Mouse (Mus musculus) left cerebral cortex, postnatal 4 days (tissue): ENCODE data around the gene Zfp169. TPM values are rescaled to one million over a fixed set of nuclear protein-coding genes. Genes with fewer than 3 reads are reported as not detected.
A peak's percentile ranks its signal among the peaks of the same experiment; 100 is the strongest.

Experiments
- DNase-seq: peaks from one replicate; pipeline ENCODE4 v3.0.0-alpha.2; 2022
- intact Hi-C: fragments of 180-260 bp; cut with DNase I; formaldehyde crosslinking; loops from one replicate; pipeline ENCODE4 v1.15.1; 2025
- total RNA-seq, 2 experiments: library from RNA; stranded (reverse); gene quantifications; 2 replicates each; pipeline ENCODE4 v1.2.3; 2021

Gene Zfp169
- total RNA-seq = 10 to 100 TPM; 19.5 to 24.2 TPM

GRCm38 (mm10) chr13:48513003-48513929 lies at the start of gene Zfp169, which contains the start of gene A830005F24Rik:
TSS of gene Zfp169 (minus strand) at chr13:48513451.
TSS of gene A830005F24Rik (plus strand) at chr13:48513570.
- DNase-seq = peak; percentile 87
- intact Hi-C loops = no loop called here

- intact Hi-C loops = no loop called here
- peak; percentile 39 for DNase-seq
Measured at GRCm38 (mm10) chr13:48562336-48562735, 49.1 kb upstream of the Zfp169 start.

- intact Hi-C loops = no loop called here
- no peak for DNase-seq
Measured at GRCm38 (mm10) chr13:48561481-48561880, 48.2 kb upstream of the Zfp169 start.

- intact Hi-C loops = no loop called here
- DNase-seq = no peak
Measured at GRCm38 (mm10) chr13:48555976-48556375, 42.7 kb upstream of the Zfp169 start.

GRCm38 (mm10) chr13:48554552-48554951 lies 41.3 kb upstream of the Zfp169 start:
- no peak for DNase-seq

GRCm38 (mm10) chr13:48553511-48553910 lies 40.3 kb upstream of the Zfp169 start:
- DNase-seq = no peak
- intact Hi-C loops = no loop called here

More at GRCm38 (mm10) chr13:48554552-48554951, 41.3 kb upstream of the Zfp169 start:
- intact Hi-C loops = no loop called here

- peak; percentile 98 for DNase-seq
- intact Hi-C loops = no loop called here
Measured at GRCm38 (mm10) chr13:48552181-48553090, 39.2 kb upstream of the Zfp169 start.

GRCm38 (mm10) chr13:48548296-48548695 lies 35.0 kb upstream of the Zfp169 start:
- intact Hi-C loops = no loop called here

GRCm38 (mm10) chr13:48547623-48548022 lies 34.4 kb upstream of the Zfp169 start:
- DNase-seq = no peak
- intact Hi-C loops = no loop called here

More at GRCm38 (mm10) chr13:48548296-48548695, 35.0 kb upstream of the Zfp169 start:
- DNase-seq = no peak

GRCm38 (mm10) chr13:48546330-48546917 lies 33.2 kb upstream of the Zfp169 start:
- peak; percentile 100 for DNase-seq
- intact Hi-C loops = no loop called here

GRCm38 (mm10) chr13:48545476-48546281 lies 32.4 kb upstream of the Zfp169 start:
- intact Hi-C loops = no loop called here
- DNase-seq = peak; percentile 100

GRCm38 (mm10) chr13:48544867-48545266 lies 31.6 kb upstream of the Zfp169 start:
- intact Hi-C loops = no loop called here

GRCm38 (mm10) chr13:48544391-48544790 lies 31.1 kb upstream of the Zfp169 start:
- intact Hi-C loops = no loop called here
- DNase-seq = no peak

More at GRCm38 (mm10) chr13:48544867-48545266, 31.6 kb upstream of the Zfp169 start:
- DNase-seq = no peak

- DNase-seq = no peak
- intact Hi-C loops = no loop called here
Measured at GRCm38 (mm10) chr13:48540488-48540887, 27.2 kb upstream of the Zfp169 start.

GRCm38 (mm10) chr13:48533441-48533840 lies 20.2 kb upstream of the Zfp169 start:
- DNase-seq = no peak
- intact Hi-C loops = no loop called here

- DNase-seq = no peak
- intact Hi-C loops = no loop called here
Measured at GRCm38 (mm10) chr13:48531448-48531847, 18.2 kb upstream of the Zfp169 start.

- intact Hi-C loops = no loop called here
- DNase-seq = peak; percentile 38
Measured at GRCm38 (mm10) chr13:48530685-48531084, 17.4 kb upstream of the Zfp169 start.

- DNase-seq = no peak
- intact Hi-C loops = loop anchor here (5.0 kb wide), 2 partner anchors 43 to 113 kb away; no protein-coding TSS in a partner anchor
Measured at GRCm38 (mm10) chr13:48529028-48529427, 15.8 kb upstream of the Zfp169 start.

GRCm38 (mm10) chr13:48528123-48528871 lies 15.0 kb upstream of the Zfp169 start:
- intact Hi-C loops = loop anchor here (5.0 kb wide), 2 partner anchors 44 to 114 kb away; no protein-coding TSS in a partner anchor
- peak; percentile 48 for DNase-seq
